Mouse (Mus musculus) erythroid progenitor cell, adult 5-6 weeks (primary cell): ENCODE data around the gene Hmgcl. TPM values are rescaled to one million over a fixed set of nuclear protein-coding genes. Genes with fewer than 3 reads are reported as not detected.
A peak's percentile ranks its signal among the peaks of the same experiment; 100 is the strongest.
"Not testable (repeated sequence)": the region's sequence is repeated elsewhere in the genome, so short reads cannot be mapped to it uniquely, and the experiment has no call there.

Experiments
- ATAC-seq: replicated peaks from 2 replicates; pipeline ENCODE4 v1.8.0; 2016; ENCODE audit warnings: moderate number of reproducible peaks, mild to moderate bottlenecking, moderate TSS enrichment, inconsistent platforms; ENCODE audit not compliant: poor library complexity, low FRiP score, severe bottlenecking
- total RNA-seq, 2 experiments: library from RNA; stranded (forward) in 1 of 2; stranded (reverse) in 1 of 2; fragments of 150-400 nt in 1 of 2; fragments of 186-747, 209-891 nt in 1 of 2; gene quantifications; 2 replicates each; pipeline versions ENCODE4 v1.2.3 to v1.2.4; 2015 to 2017; ENCODE audit warnings: low replicate concordance in 2 of 2

The Hmgcl gene
- total RNA-seq, 2 experiments from 2014 or later = 19.6 to 24.3 TPM

DNA sequence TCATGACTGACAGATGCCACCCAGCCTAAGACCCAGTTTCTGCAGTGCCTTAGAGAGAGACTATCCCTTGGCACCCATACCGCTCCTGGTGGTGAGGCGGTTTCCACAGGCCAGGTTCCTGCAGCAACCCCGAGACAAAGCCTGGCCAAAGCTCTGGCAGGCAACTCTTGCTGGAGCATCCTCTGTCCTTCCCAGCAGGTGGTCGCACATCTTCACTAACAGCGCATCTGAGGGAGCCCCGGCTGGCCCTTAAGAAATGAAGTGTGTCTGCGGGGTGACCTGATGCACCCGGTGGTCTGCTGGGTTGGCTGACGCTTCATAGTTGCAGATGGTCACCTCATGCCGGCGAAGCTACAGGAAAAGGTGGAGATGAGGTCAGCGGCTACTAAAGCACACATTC, 29.9 kb downstream of the Hmgcl start:
- no peak for ATAC-seq

DNA sequence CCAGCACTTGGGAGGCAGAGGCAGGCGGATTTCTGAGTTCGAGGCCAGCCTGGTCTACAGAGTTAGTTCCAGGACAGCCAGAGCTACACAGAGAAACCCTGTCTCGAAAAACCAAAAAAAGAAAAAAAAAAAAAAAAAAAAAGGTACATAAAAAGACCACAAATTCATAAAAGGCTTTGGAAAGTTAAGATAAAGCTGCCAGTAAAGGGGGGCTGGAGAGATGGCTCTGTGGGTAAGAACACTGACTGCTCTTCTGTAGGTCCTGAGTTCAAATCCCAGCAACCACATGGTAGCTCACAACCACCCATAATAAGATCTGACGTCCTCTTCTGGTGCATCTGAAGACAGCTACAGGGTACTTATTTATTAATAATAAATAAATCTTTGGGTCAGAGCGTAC, 34.0 kb downstream of the Hmgcl start:
- ATAC-seq = not testable (repeated sequence)

DNA sequence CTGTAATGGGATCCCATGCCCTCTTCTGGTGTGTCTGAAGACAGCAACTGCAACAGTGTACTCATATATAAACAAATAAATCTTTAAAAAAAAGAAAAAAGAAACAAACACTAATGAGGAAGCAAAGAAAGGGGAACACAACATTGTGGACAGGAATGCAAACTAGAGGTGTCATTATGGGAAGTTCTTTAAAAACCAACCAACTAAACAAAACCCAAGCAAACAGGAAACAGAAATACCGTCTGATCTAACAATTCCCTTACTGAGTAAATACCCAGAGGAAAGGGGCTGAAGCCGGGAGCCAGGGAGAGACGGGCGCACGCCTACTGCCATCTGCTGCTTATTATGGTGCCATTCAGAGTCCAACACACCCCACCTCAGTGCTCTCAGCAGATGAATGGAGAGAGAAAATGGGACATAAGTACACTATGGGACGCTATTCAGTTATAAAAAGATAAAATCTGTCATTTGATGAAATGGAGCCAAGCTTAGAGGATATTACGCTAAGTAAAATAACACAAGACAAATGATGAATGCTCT, 35.3 kb downstream of the Hmgcl start:
- ATAC-seq = no peak

DNA sequence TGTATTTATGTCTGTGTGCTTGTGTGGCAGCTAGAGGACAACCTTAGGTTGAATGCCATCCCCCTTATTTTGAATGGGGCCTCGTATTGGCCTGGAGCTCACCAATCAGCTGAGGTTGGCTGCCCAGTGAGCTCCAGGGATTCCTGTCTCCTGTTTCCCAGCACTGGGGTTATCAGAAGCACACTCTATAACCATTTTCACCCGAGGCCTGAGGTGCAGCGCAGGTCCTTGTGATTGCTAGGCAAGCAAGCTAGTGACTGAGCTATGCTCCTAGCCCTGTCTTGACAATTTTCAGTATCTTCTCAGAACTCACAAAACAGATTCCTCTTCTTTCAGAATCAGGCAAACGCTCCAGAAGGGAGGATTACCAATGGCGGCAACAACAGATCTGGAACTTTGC, 38.3 kb downstream of the Hmgcl start:
- no peak for ATAC-seq

DNA sequence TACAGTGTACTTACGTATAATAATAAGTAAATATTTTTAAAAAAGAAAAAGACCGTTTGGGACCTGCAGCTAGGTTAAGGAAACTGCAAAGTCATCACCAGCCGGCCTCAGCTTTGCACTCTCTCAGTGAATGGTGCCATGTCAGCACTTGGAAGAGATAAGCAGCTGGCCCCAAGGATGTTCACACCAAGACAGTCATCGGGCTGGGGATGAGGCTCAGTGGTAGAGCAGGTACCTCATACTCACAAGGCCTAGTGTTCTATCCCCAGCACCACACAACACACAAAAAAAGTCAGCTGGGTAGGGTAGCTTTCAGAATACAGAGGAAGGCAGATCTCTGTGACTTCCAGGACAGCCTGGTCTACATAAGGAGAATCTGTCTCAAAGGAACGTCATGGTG, 38.9 kb downstream of the Hmgcl start:
- ATAC-seq = peak; percentile 87

DNA sequence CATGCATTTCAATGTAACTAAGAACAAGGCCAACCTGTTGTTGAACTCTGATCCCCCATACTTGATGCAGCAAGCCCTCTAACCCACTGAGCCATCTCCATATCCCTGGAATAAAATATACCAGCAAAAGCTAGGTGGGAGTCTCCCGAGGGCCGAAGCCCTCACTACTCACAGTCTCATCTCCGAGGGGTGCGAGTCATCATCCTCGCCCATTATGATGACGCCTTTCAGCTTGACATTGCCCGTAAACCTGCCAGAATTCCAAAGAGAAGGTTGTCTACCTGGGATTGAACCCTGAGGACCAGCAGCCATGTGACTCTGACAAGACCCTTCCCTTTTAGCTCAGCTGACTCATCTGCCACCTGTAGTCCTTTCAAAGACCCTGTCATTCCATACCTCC, 39.5 kb downstream of the Hmgcl start:
- no peak for ATAC-seq

DNA sequence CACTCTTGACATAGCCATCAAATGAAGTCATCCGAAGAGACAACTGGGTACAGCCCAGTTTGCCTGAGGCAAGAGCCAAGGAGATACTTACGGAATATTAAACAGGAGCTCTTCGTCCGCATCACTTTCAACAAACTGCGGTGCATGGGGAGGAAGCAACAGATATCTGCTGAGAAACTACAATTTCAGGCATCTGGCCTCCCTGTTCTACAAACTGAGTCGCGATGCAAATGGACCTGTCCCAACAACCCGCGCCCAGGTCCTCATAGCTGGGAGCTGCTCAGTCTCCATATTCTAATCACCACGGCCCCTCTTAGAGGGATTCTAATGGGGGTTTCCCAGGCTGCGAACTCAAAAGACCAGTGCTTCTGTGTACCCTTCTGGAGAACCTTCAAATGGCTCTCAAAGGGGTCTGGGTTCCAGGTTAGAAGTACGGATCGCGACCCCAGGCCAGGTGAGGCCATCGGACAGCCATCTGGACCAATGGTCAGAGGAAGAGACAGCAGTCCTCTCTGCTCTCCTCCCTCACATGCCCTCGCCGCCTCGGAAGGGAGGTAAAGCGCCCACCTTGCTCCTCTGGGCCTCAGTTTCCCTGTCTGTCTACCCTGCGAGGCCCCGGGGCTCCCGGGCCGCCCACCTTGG, 40.2 kb downstream of the Hmgcl start:
- peak; percentile 5 for ATAC-seq

DNA sequence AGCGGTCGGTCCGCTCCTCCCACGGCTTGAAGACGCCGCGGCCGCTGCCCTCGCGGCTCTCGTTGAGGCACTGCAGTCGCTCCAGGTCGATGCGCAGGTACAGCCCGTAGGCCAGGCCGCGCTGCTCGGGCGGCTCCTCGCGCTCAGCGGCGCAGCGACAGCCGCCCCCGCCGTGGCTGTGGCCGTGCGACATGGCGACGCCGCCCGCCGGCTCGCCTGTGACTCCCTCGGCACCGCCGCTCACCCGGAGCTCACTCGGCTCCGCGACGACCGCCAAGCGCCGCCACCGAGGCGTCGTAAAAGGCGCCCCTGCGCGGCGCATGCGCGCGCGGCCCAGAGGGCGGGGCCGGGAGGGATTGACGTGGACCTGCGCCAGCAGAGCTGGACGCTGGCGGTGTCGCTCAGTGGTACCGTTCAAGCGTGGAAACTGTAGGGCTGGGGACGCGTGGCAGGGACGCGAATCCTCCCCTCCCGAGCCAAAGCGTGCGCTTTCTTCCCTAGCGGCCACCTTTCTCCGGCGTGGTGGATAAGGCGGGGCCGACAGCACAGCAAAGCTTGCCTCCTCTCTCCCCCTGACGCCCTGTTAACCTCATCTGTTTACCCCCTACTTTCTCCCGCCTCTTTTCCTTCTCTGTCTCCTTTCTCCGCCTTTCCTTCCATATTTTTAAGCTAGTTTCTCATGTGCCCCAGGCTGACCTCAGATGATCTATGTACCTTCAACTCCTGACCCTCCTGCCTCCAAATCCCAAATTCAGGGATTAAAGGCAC, 40.9 kb downstream of the Hmgcl start, which contains the start of gene Pithd1:
Gene Pithd1, minus strand, starts transcription at position 322 of the 768 bp plus-strand sequence.
- ATAC-seq = peak; percentile 68

DNA sequence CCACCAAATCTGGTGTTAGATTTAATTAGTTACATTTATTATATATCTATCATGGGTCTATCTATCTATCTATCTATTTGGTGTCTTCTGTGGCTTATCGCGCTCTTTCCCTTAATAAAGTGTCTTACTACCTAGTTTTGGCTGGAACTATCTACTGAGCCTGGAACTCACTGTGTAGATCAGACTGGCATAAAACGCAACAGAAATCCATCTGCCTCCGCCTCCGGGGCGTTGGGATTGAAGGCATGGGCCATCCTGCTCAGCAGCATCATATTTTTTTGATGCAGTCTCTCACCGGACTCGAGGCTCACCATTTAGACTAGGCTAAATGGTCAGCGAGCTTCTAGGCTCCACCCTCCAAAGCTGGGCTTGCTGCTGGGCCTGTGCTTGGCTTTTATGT, 41.5 kb downstream of the Hmgcl start:
- ATAC-seq = no peak

DNA sequence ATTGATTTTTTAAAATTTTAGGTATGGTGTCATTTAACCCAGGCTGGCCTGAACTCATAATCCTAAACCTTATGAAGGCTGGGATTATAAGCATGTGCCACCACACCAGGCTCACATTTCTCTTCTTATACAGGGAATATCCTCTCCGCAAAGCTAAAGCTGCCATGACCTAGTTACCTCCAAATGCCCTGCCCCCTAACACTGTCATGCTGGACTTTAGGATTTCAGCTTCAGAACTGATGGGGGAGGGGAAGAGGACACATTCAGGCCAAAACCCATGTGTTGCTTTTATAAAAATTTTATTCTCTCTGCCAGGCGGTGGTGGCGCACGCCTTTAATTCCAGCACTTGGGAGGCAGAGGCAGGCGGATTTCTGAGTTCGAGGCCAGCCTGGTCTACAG, 47.7 kb downstream of the Hmgcl start:
- peak; percentile 41; the same call in 1 of the 2 replicates for ATAC-seq

DNA sequence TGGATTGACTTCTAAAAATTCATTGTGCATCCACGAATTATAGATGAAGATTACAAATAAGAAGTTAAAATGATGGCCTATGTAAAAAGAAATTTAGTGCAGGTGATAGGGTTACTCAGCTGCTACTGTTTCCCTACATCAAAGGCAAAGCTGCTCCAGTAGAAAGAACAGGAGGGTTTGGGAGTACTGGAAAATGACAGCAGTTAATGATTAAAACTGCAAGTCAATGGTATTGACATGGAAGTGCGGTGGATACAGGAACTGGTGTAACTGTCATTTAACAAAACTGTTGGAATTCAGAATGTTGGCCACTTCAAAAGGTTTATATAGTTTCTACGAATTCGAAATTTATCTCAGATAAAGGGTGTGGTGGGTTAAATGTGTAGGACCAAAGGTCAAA, 48.9 kb downstream of the Hmgcl start:
- ATAC-seq = no peak

DNA sequence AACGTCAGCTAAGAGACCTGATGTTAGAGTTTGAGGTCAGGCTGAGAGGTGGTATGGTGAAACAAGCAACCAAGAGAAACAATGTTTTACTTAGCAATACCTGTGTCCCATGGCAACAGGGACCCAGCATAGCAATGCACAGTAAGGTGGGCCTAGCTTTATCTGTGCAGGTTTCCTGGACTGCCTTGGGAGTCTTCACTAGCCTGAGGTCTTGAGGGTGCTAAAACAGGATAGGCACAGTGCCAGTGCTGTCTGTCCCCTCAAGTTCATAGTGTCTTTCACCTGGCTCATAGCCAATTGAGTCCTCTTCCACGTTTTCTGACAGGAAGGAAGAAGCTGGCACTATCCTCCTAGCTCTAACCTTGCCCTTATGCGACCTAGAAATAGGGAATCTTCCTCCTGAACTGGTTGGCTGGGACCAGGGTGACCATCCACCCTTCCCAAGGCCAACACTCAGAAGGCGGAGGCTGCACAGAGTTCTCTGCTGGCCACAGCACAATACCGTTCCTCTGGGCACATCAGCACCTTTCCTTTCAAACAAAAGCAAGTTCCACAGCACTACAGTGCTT, 57.9 kb downstream of the Hmgcl start:
- no peak for ATAC-seq

DNA sequence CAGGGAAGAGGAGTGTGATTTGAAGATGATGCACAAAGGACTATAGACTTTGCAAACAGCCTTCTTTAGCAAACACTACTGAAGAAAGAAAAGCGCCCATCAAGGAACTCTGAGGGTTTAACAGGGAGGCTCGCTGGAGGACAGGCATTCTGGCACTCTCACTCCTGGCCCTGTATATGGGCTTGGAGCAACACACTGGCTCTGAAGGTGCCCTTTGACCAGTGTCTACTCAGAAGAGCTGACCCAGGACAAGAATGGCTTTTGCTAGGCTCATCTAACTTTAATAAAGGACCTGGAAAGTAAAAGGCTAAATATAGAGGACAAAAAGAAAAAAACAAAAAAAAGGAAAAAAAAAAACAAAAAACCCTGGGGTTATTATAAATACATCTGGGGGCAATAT, 58.7 kb downstream of the Hmgcl start:
- no peak for ATAC-seq

DNA sequence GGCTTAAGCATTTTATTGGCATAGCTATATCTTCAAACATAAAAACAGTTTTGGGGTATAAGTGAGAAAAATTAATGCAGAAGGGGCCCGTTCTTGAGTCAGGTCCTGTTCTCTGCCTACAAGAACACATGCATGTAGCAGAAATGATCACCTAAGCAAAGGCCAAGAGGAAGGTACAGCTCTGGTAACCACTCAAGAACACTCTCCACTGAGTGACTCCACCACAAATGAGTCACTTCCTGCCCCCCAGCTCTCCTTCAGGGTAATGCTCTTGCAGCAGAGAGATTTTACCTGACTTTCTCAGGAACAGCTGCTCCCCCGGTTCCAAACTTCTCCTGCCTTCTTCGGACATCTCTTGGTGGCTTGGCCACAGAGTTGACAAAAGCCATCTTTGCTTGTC, 60.6 kb downstream of the Hmgcl start:
- no peak for ATAC-seq

DNA sequence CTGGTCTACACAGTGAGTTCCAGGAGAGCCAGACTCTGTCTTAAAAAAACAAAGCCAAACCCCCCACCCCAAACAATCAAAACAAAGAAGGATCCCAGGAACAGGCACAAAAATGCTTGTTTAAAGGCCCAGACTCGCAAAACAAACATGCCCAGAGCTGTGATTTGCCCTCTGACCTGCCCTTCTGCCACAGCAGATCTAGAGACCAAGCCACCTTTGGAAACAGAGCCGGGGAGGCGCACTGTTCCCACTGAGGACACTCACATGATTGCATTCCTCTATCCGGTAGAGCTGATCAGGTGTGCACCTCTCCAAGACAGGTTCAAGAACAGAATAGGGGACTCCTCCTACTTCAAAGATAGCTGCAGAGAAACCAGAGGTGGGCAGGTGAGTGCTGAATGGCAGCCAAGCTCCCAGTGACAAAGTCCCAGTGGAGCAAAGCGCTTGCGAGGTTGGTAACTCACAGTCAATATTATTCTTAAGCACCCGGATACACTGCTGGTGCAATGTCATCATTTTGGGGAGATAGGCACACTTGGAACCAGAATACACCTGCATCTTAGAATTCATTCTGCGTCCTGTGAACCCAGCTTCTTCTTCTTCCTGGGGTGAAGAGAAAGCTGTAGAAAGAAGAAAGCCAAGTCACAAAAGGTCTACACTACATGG, 62.7 kb downstream of the Hmgcl start:
- ATAC-seq = no peak

DNA sequence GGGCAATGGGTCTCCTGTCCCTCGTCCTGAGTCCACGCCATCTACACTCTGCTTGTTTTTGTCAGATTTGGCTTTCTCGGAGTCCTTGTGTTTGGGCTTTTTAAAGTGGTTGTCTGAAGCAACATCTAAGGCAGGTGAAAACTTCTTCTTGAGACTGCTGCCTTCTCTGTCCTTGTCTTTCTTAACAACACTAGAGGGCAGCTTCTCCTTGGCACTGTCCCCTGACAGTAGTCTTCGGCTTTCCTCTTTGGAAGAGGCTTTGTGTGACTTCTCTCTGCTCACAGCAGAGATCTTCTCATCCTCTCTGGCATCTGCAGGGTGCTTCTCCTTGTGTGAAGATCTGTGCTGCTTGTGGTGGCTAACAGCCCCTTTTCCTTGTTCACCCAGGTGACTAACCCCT, 64.3 kb downstream of the Hmgcl start:
- ATAC-seq = no peak
